Mouse (Mus musculus) erythroblast, embryonic 14.5 days (primary cell): ENCODE data around the gene Pigl. TPM values are rescaled to one million over a fixed set of nuclear protein-coding genes. Genes with fewer than 3 reads are reported as not detected.

Source experiments
- H3K27me3 ChIP-seq: 2 replicates; pipeline ENCODE4 v1.6.1; 2012; ENCODE audit warnings: inconsistent platforms; ENCODE audit not compliant: control insufficient read depth
- H3K36me3 ChIP-seq: 2 replicates; pipeline ENCODE4 v1.6.1; 2012; ENCODE audit warnings: mild to moderate bottlenecking, inconsistent platforms; ENCODE audit not compliant: control insufficient read depth
- H3K4me1 ChIP-seq: 2 replicates; pipeline ENCODE4 v1.6.1; 2012; ENCODE audit warnings: inconsistent platforms; ENCODE audit not compliant: control insufficient read depth
- H3K4me3 ChIP-seq: replicated peaks from 2 replicates; pipeline ENCODE3; 2012; ENCODE audit warnings: moderate library complexity, mild to moderate bottlenecking, inconsistent platforms
- H3K9me3 ChIP-seq: 2 replicates; pipeline ENCODE4 v1.6.1; 2012; ENCODE audit warnings: low read length, inconsistent platforms, mixed read lengths; ENCODE audit not compliant: control insufficient read depth
- GATA1 ChIP-seq: IDR thresholded peaks from 2 replicates; pipeline ENCODE4 v1.6.1; 2012; ENCODE audit warnings: low read length, inconsistent platforms, mixed read lengths
- TAL1 ChIP-seq: IDR thresholded peaks from 3 replicates; pipeline ENCODE4 v1.6.1; 2012; ENCODE audit warnings: low read length, inconsistent platforms, mixed read lengths
- polyA plus RNA-seq: library from polyadenylated mRNA; stranded (reverse); fragments of >175 nt; gene quantifications from 2 replicates; pipeline ENCODE4 v1.2.3, GENCODE M21; 2012

The Pigl gene
- polyA plus RNA-seq, 1 experiment: 0.11 TPM

- Histone ChIP-seq H3K27me3 (peaks cover 51% of the 10 kb centered on the region), H3K9me3 (no peaks in the 10 kb centered on the region), H3K4me3 (peak overlapping the region; percentile 84), H3K36me3 (peaks cover 12% of the 10 kb centered on the region), H3K4me1 (peaks cover 19% of the 10 kb centered on the region)
- TF ChIP-seq TAL1 (no peak), GATA1 (no peak)
Measured at GRCm38 (mm10) chr11:62538321-62539088, 80.2 kb downstream of the Pigl start.

GRCm38 (mm10) chr11:62539089-62539890 lies 81.0 kb downstream of the Pigl start, which contains the start of gene Cenpv:
Gene Cenpv, minus strand, starts transcription at chr11:62539261.
- Histone ChIP-seq H3K9me3 (no peaks in the 10 kb centered on the region), H3K36me3 (peaks cover 6% of the 10 kb centered on the region), H3K4me1 (peaks cover 19% of the 10 kb centered on the region), H3K27me3 (peaks cover 51% of the 10 kb centered on the region), H3K4me3 (peak within 1 kb of the TSS; percentile 84)
- TF ChIP-seq GATA1: no peak
- no peak for TF ChIP-seq TAL1

GRCm38 (mm10) chr11:62540167-62540566 lies 81.9 kb downstream of the Pigl start:
- peaks cover 19% of the 10 kb centered on the region for H3K4me1 ChIP-seq
- H3K36me3 ChIP-seq: peaks cover 6% of the 10 kb centered on the region
- H3K4me3 ChIP-seq: no peak overlapping the region
- H3K9me3 ChIP-seq: no peaks in the 10 kb centered on the region
- TF ChIP-seq GATA1: no peak
- TF ChIP-seq TAL1: no peak
- H3K27me3 ChIP-seq: peaks cover 51% of the 10 kb centered on the region

GRCm38 (mm10) chr11:62540969-62541368 lies 82.7 kb downstream of the Pigl start:
- Histone ChIP-seq H3K27me3 (peaks cover 51% of the 10 kb centered on the region), H3K4me3 (no peak overlapping the region), H3K4me1 (peaks cover 19% of the 10 kb centered on the region), H3K36me3 (no peaks in the 10 kb centered on the region), H3K9me3 (no peaks in the 10 kb centered on the region)
- TF ChIP-seq GATA1: no peak
- no peak for TF ChIP-seq TAL1

GRCm38 (mm10) chr11:62541581-62541980 lies 83.3 kb downstream of the Pigl start:
- Histone ChIP-seq H3K36me3 (no peaks in the 10 kb centered on the region), H3K9me3 (no peaks in the 10 kb centered on the region), H3K27me3 (peaks cover 51% of the 10 kb centered on the region), H3K4me3 (no peak overlapping the region), H3K4me1 (peaks cover 19% of the 10 kb centered on the region)
- TF ChIP-seq GATA1 (no peak), TAL1 (no peak)

- no peak overlapping the region for H3K4me3 ChIP-seq
- TF ChIP-seq GATA1 (no peak), TAL1 (no peak)
- H3K36me3 ChIP-seq: no peaks in the 10 kb centered on the region
- no peaks in the 10 kb centered on the region for H3K9me3 ChIP-seq
- H3K27me3 ChIP-seq: peaks cover 32% of the 10 kb centered on the region
- peaks cover 9% of the 10 kb centered on the region for H3K4me1 ChIP-seq
Measured at GRCm38 (mm10) chr11:62543991-62544390, 85.7 kb downstream of the Pigl start.

GRCm38 (mm10) chr11:62549782-62550181 lies 91.5 kb downstream of the Pigl start:
- no peak for TF ChIP-seq TAL1
- TF ChIP-seq GATA1: no peak
- no peaks in the 10 kb centered on the region for H3K27me3 ChIP-seq
- H3K4me1 ChIP-seq: peaks cover 39% of the 10 kb centered on the region
- H3K4me3 ChIP-seq: peak overlapping the region; percentile 92
- H3K36me3 ChIP-seq: peaks cover 24% of the 10 kb centered on the region
- H3K9me3 ChIP-seq: no peaks in the 10 kb centered on the region

- Histone ChIP-seq H3K36me3 (peaks cover 29% of the 10 kb centered on the region), H3K4me1 (peaks cover 44% of the 10 kb centered on the region), H3K9me3 (no peaks in the 10 kb centered on the region), H3K27me3 (no peaks in the 10 kb centered on the region), H3K4me3 (peak overlapping the region; percentile 92)
- TF ChIP-seq GATA1: no peak
- no peak for TF ChIP-seq TAL1
Measured at GRCm38 (mm10) chr11:62550227-62550685, 92.0 kb downstream of the Pigl start.

GRCm38 (mm10) chr11:62550727-62551225 lies 92.5 kb downstream of the Pigl start, which contains the start of gene Ubb:
Gene Ubb, plus strand, starts transcription at chr11:62551171.
- H3K4me1 ChIP-seq: peaks cover 49% of the 10 kb centered on the region
- peak within 1 kb of the TSS; percentile 92 for H3K4me3 ChIP-seq

More at GRCm38 (mm10) chr11:62550727-62551225, 92.5 kb downstream of the Pigl start, which contains the start of gene Ubb:
- Histone ChIP-seq H3K27me3 (no peaks in the 10 kb centered on the region), H3K36me3 (peaks cover 34% of the 10 kb centered on the region), H3K9me3 (no peaks in the 10 kb centered on the region)
- TF ChIP-seq TAL1: no peak
- no peak for TF ChIP-seq GATA1
